Mouse (Mus musculus) stomach, embryonic 14.5 days (tissue): Measurements from ENCODE around the gene Pheta1. TPM values are rescaled to one million over a fixed set of nuclear protein-coding genes. Genes with fewer than 3 reads are reported as not detected.

Source experiments
- ATAC-seq: fragments of 200-750 bp; cut with Nextera tagmentation; 2 replicates; pipeline ENCODE4 v1.8.0; 2017; ENCODE audit warnings: low read depth, moderate TSS enrichment; ENCODE audit not compliant: insufficient number of reproducible peaks, insufficient read depth, low FRiP score
- H3K27ac ChIP-seq: fragments of 300-500 bp; sonication (generic); 2 replicates; pipeline ENCODE4 v1.5.1; 2014; ENCODE audit warnings: mild to moderate bottlenecking, low read length, moderate library complexity, mixed read lengths
- H3K27me3 ChIP-seq: fragments of 300-500 bp; sonication (generic); 2 replicates; pipeline ENCODE4 v1.6.1; 2014; ENCODE audit warnings: low read length, control low read depth, mixed read lengths; ENCODE audit not compliant: control insufficient read depth, insufficient read depth
- H3K36me3 ChIP-seq: fragments of 300-500 bp; sonication (generic); 2 replicates; pipeline ENCODE4 v1.6.1; 2014; ENCODE audit warnings: mild to moderate bottlenecking, control low read depth, low read length, moderate library complexity, mixed read lengths; ENCODE audit not compliant: control insufficient read depth, insufficient read depth
- H3K4me1 ChIP-seq: fragments of 300-500 bp; sonication (generic); 2 replicates; pipeline ENCODE4 v1.6.1; 2014; ENCODE audit warnings: low read length, control low read depth, mixed read lengths; ENCODE audit not compliant: control insufficient read depth, insufficient read depth
- H3K4me2 ChIP-seq: fragments of 300-500 bp; sonication (generic); replicated peaks from 2 replicates; pipeline ENCODE4 v1.6.1; 2014; ENCODE audit warnings: low read depth, low read length, control low read depth
- H3K4me3 ChIP-seq: fragments of 300-500 bp; sonication (generic); 2 replicates; pipeline ENCODE4 v1.5.1; 2014; ENCODE audit warnings: low read depth, low read length, control low read depth
- H3K9ac ChIP-seq: fragments of 300-500 bp; sonication (generic); replicated peaks from 2 replicates; pipeline ENCODE4 v1.6.1; 2014; ENCODE audit warnings: low read depth, mild to moderate bottlenecking, control low read depth, low read length, moderate library complexity, mixed read lengths
- H3K9me3 ChIP-seq: fragments of 300-500 bp; sonication (generic); 2 replicates; pipeline ENCODE4 v1.6.1; 2016; ENCODE audit warnings: low read depth, low read length, control low read depth; ENCODE audit not compliant: control insufficient read depth
- WGBS: fragments of 180-500 bp; shearing (Covaris S2); extraction: QIAGEN DNeasy Blood & Tissue Kit; methylation state at CpG from one replicate; pipeline ENCODE4 v1.1.7; 2014; 5-methylcytosine and 5-hydroxymethylcytosine counted together
- polyA plus RNA-seq: library from polyadenylated mRNA; unstranded; fragments of >200 nt; fragmentation: Nextera tagmentation; extraction: Ambion mirVana; gene quantifications from 2 replicates; pipeline ENCODE4 v1.2.1, GENCODE M21; 2014

The Pheta1 gene
- polyA plus RNA-seq, 1 experiment from 2014 or later, result 17.6 TPM

DNA sequence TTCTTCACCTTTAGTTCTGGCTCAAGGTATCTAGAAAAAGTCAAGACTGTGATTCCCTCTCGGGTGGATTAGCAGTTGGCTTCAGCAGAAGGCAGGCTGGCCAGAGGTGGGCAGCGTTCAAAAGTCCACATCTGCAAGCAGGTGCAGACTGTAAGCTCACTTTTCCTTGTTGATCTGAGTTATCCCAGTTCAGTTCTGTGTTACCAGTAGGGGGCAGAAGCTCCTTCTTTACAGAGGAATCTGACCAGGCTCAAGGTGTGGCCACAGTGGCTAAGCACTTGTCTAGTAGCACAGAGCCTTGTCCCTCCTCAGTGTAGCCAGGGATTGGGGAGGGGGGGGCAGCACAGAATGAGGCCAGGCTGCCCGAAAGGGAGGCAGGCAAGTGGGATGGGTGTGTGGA, 33.7 kb upstream of the Pheta1 start:
- peak; percentile 30; the same call in 1 of the 2 replicates for ATAC-seq
- Histone ChIP-seq H3K27ac (no peak overlapping the region), H3K4me3 (no peak overlapping the region), H3K4me1 (no peaks in the 10 kb centered on the region), H3K9me3 (no peaks in the 10 kb centered on the region), H3K27me3 (no peaks in the 10 kb centered on the region), H3K9ac (no peak overlapping the region), H3K4me2 (no peak overlapping the region), H3K36me3 (peaks cover 86% of the 10 kb centered on the region)
- 63% methylated on average over 3 of the region's 3 CpGs for WGBS

DNA sequence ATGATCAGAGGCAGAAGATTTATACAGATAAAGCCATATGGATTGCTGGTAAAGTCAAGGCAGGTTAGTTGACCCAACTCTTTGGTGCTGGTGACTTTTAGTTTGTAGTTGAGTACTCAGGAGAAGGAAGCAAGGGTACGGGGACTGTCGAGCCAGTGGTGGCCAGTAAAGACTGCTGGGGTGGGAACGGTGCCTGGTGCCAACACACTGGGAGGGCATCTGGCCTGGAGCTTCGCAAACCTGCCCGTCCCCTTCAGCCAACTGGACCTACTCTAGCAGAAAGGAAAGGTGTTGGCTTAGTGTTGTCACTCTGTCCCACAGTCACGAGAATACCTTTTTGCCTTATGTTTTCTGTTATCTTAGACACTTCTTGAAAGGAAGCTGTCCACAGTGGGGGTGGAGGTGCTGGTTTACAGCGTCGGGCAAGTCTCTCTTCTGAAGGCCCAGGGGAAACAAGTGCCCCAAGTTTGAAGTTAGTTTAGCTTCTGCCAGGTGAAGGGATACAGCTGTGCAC, 32.9 kb upstream of the Pheta1 start:
- no peaks in the 10 kb centered on the region for H3K9me3 ChIP-seq
- no peaks in the 10 kb centered on the region for H3K4me1 ChIP-seq
- H3K27ac ChIP-seq, result no peak overlapping the region
- H3K4me2 ChIP-seq, result no peak overlapping the region
- no peak overlapping the region for H3K9ac ChIP-seq
- peaks cover 80% of the 10 kb centered on the region for H3K36me3 ChIP-seq
- 73% methylated on average over 8 of the region's 8 CpGs for WGBS
- no peak for ATAC-seq
- H3K4me3 ChIP-seq, result no peak overlapping the region
- no peaks in the 10 kb centered on the region for H3K27me3 ChIP-seq

DNA sequence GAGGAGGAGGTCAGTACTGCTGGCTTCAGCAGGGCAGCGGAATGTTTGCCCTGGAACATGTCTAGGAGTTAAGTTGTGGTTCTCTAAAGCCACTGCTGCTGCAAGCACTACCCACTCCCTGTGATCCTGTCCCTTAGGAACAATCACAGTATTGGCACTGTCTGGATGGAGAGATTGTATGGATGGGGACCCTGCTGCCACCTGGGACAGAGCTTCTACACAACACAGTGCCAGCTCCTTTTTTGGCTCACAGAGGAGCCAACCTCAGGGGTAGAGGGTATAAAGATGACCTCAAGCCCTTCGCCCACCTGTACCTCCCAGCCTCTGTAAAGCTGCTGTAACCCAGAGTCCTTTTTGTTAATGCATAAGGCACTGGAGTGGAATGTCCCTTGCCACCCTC, 32.2 kb upstream of the Pheta1 start:
- Histone ChIP-seq H3K27ac (no peak overlapping the region), H3K9ac (no peak overlapping the region), H3K4me2 (no peak overlapping the region), H3K4me1 (no peaks in the 10 kb centered on the region), H3K36me3 (peaks cover 76% of the 10 kb centered on the region), H3K4me3 (no peak overlapping the region), H3K9me3 (no peaks in the 10 kb centered on the region), H3K27me3 (no peaks in the 10 kb centered on the region)
- 80% methylated on average over 2 of the region's 2 CpGs for WGBS
- ATAC-seq, result no peak

DNA sequence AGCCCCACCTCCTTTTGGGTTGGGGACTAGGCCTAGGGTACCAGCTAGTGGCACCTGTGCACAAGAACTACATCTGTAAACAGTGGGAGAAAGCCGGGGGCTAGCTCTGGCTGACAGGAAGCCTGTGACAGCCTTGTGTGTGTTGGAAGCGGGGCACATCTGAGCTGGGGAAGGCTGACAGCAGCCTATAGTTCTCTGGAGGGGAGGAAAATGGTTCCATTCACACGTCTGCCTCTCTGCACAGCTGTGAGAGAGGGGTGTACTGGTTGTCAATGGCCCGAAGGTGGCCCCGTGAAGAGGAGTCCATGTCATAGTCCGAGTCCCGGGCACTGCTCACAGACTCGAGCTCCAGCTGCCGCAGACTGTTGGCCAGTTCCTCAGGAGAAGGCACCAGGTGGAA, 31.2 kb upstream of the Pheta1 start:
- H3K27ac ChIP-seq, result no peak overlapping the region
- H3K27me3 ChIP-seq, result no peaks in the 10 kb centered on the region
- no peak overlapping the region for H3K9ac ChIP-seq
- H3K4me3 ChIP-seq, result no peak overlapping the region
- no peaks in the 10 kb centered on the region for H3K9me3 ChIP-seq
- WGBS, result 86% methylated on average over 9 of the region's 9 CpGs
- H3K4me1 ChIP-seq, result no peaks in the 10 kb centered on the region
- H3K36me3 ChIP-seq, result peaks cover 66% of the 10 kb centered on the region
- no peak for ATAC-seq
- H3K4me2 ChIP-seq, result no peak overlapping the region

DNA sequence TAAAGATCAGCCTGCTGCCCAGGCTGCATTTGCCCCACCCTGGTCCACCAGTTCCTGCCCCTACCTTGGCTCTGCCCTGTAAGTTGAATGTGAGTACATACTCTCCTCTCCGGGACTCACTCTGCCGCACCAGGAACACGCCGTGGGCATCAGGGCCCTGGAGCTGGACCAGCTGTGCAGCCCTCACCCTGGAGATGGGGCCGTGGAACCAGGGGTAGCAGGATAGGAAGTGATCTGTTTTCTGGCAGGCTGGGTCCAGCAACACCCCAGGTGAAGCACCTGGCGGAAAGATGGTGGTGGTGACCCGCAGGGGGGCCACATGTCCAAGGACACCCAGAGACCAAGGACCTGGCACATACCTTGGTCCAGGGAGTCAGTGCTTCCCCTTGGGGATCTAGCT, 30.4 kb upstream of the Pheta1 start:
- no peak for ATAC-seq
- H3K9me3 ChIP-seq, result no peaks in the 10 kb centered on the region
- no peaks in the 10 kb centered on the region for H3K27me3 ChIP-seq
- WGBS, result 92% methylated on average over 7 of the region's 7 CpGs
- no peak overlapping the region for H3K27ac ChIP-seq
- H3K4me1 ChIP-seq, result no peaks in the 10 kb centered on the region
- H3K4me3 ChIP-seq, result no peak overlapping the region
- no peak overlapping the region for H3K9ac ChIP-seq
- no peak overlapping the region for H3K4me2 ChIP-seq
- H3K36me3 ChIP-seq, result peaks cover 58% of the 10 kb centered on the region

DNA sequence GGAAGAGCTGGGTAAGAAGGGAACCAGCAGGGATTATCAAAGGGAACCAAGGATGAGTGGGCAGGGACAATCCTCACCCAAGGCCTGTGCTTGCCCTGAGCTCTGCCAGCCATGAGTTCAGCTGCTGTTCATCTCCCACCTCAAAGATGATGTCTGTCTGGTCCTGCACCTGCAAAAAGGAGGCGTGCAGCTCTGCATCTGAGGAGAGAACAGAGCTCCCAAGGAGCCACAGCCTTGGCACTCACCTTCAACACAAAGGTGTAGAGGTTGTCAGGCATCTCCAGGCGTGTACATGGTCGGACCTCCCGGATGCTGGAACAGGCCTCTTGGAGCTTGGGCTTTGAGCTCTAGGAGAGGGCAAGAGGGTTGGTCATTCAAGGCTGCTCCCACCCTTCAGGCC, 29.9 kb upstream of the Pheta1 start:
- Histone ChIP-seq H3K4me3 (no peak overlapping the region), H3K9me3 (no peaks in the 10 kb centered on the region), H3K36me3 (peaks cover 57% of the 10 kb centered on the region), H3K9ac (no peak overlapping the region), H3K27me3 (no peaks in the 10 kb centered on the region), H3K4me2 (no peak overlapping the region), H3K27ac (no peak overlapping the region), H3K4me1 (no peaks in the 10 kb centered on the region)
- ATAC-seq, result no peak
- 95% methylated on average over 4 of the region's 4 CpGs for WGBS

DNA sequence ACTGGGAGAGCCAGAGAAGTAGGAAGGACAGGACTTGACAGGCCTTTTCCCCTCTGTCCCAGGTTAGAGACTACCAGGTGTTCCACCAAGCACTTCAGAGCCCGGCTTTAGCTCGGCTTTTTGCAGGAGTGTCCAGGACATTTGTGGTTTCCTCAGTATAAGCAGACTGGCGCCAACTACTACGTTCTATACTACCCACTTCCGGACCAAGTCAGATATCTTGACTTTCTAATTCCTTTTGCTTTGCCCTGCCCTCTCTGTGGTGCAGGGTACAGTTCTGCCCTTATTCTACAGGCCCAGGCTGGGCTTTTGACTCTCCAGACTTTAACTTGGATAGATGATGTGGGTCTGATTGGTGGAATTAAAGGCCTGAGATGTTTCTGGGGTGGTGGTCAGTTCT, 29.2 kb upstream of the Pheta1 start:
- no peak overlapping the region for H3K9ac ChIP-seq
- no peaks in the 10 kb centered on the region for H3K9me3 ChIP-seq
- H3K27me3 ChIP-seq, result no peaks in the 10 kb centered on the region
- no peak overlapping the region for H3K27ac ChIP-seq
- WGBS, result 89% methylated on average over 5 of the region's 5 CpGs
- no peak overlapping the region for H3K4me2 ChIP-seq
- H3K4me3 ChIP-seq, result no peak overlapping the region
- no peaks in the 10 kb centered on the region for H3K4me1 ChIP-seq
- ATAC-seq, result no peak
- peaks cover 51% of the 10 kb centered on the region for H3K36me3 ChIP-seq

DNA sequence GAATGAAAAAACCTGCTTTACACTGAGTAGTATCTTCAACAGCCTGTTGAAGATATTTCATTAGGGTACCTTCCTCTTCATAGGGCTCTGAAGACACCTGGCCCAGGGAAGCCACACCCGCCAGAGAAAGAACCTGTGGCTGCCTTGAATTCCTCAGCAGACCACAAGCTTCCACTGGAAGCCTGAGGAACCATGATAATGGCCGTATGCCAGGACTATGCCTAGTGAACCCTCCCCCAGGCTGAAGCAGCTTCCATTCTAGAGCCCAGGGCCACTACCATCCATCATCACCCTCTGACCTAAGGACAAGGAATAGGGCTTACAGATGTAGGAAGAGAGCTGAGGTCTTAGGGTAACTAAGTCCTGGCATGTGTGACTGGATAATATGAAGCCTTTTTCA, 28.6 kb upstream of the Pheta1 start:
- no peak for ATAC-seq
- 71% methylated on average over 2 of the region's 2 CpGs for WGBS
- Histone ChIP-seq H3K27me3 (no peaks in the 10 kb centered on the region), H3K27ac (no peak overlapping the region), H3K9ac (no peak overlapping the region), H3K4me1 (no peaks in the 10 kb centered on the region), H3K4me2 (no peak overlapping the region), H3K9me3 (no peaks in the 10 kb centered on the region), H3K36me3 (peaks cover 51% of the 10 kb centered on the region), H3K4me3 (no peak overlapping the region)

DNA sequence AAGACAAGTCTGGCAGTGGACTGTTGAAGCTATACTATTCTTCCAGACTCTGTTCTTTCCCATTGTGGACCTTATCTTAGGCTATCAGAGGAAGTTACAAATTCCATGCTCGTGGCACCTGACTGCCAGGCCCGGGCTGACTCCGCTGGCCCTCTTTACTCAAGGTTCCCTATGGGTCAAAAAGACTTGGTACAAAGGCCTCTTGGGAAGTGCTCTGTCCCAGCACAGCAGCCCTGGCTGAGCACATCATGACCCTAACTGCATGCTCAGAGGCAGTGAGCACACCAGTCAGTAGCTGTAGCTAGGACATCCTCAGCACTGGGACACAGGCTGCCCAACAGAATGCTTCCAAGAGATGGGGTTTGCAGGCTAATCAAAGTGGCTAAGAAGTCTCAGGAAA, 28.1 kb upstream of the Pheta1 start:
- WGBS, result 83% methylated on average over 3 of the region's 3 CpGs
- H3K9ac ChIP-seq, result no peak overlapping the region
- no peak overlapping the region for H3K27ac ChIP-seq
- no peak overlapping the region for H3K4me2 ChIP-seq
- peaks cover 51% of the 10 kb centered on the region for H3K36me3 ChIP-seq
- H3K9me3 ChIP-seq, result no peaks in the 10 kb centered on the region
- ATAC-seq, result no peak
- H3K27me3 ChIP-seq, result no peaks in the 10 kb centered on the region
- no peak overlapping the region for H3K4me3 ChIP-seq
- no peaks in the 10 kb centered on the region for H3K4me1 ChIP-seq
